Mouse (Mus musculus) ES-Bruce4 (cell line): ENCODE data around the gene Tnfrsf8. TPM values are rescaled to one million over a fixed set of nuclear protein-coding genes. Genes with fewer than 3 reads are reported as not detected.

Experiments used
- H3K27ac ChIP-seq: 2 replicates; pipeline ENCODE4 v1.5.1; 2012; ENCODE audit warnings: low read length, inconsistent platforms; ENCODE audit not compliant: insufficient read depth
- H3K27me3 ChIP-seq: 2 replicates; pipeline ENCODE4 v1.6.1; 2012; ENCODE audit warnings: mild to moderate bottlenecking, low read length, inconsistent platforms; ENCODE audit not compliant: control insufficient read depth, poor library complexity, insufficient read depth, severe bottlenecking
- H3K36me3 ChIP-seq: 2 replicates; pipeline ENCODE4 v1.6.1; 2012; ENCODE audit warnings: inconsistent platforms, mild to moderate bottlenecking, low read length, moderate library complexity; ENCODE audit not compliant: control insufficient read depth, poor library complexity, insufficient read depth, severe bottlenecking
- H3K4me1 ChIP-seq: one replicate; pipeline ENCODE4 v1.8.1; 2011; ENCODE audit warnings: low read length; ENCODE audit not compliant: control insufficient read depth, insufficient read depth
- H3K4me3 ChIP-seq: 2 replicates; pipeline ENCODE4 v1.5.1; 2011; ENCODE audit warnings: low read depth, mild to moderate bottlenecking, low read length
- H3K9ac ChIP-seq: 2 replicates; pipeline ENCODE4 v1.6.1; 2012; ENCODE audit warnings: low read depth, mild to moderate bottlenecking, inconsistent platforms; ENCODE audit not compliant: poor library complexity, severe bottlenecking
- H3K9me3 ChIP-seq: replicated peaks from 2 replicates; pipeline ENCODE4 v1.6.1; 2012; ENCODE audit warnings: mild to moderate bottlenecking, low read length, inconsistent platforms; ENCODE audit not compliant: control insufficient read depth, poor library complexity, insufficient read depth, severe bottlenecking
- CTCF ChIP-seq: IDR thresholded peaks from one replicate; pipeline ENCODE4 v1.8.1; 2011; ENCODE audit warnings: low read depth, low read length
- EP300 ChIP-seq: IDR thresholded peaks from 2 replicates; pipeline ENCODE4 v1.6.1; 2011; ENCODE audit warnings: low read depth, low read length; ENCODE audit not compliant: insufficient read depth
- POLR2A ChIP-seq: IDR thresholded peaks from one replicate; pipeline ENCODE4 v1.8.1; 2011; ENCODE audit warnings: low read length; ENCODE audit not compliant: insufficient read depth
- polyA plus RNA-seq: library from polyadenylated mRNA; stranded (reverse); fragments of >200 nt; gene quantifications from 2 replicates; pipeline ENCODE4 v1.2.4, GENCODE M21; 2011; ENCODE audit warnings: low read depth; ENCODE audit not compliant: missing spikeins, insufficient read depth, insufficient read length

Gene Tnfrsf8
- polyA plus RNA-seq, 1 experiment = 0.46 TPM

DNA sequence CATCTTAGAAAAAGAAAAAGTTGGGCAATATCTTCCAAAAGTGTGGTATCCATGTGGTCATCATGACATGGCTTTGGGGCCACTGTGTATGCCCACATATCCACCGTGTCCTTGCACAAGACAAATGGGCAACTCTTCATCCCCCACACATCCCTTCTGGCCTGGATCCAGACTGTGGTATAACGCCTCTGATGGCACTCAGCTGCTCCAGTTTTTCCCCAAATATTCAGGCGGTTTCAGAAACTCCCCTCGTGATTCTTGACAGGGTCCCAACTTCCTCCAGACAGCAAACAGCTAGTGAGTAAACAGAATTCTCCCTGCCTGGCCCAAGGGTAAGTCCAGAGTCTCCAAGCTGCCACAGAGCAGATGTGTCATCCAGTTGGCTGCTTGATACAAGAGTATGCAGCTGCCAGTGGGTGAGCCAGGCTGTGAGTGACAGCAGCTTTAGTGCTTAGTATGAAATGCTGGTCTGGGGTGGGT, 47.3 kb downstream of the Tnfrsf8 start:
- no peaks in the 10 kb centered on the region for H3K36me3 ChIP-seq
- H3K27me3 ChIP-seq = no peaks in the 10 kb centered on the region
- no peaks in the 10 kb centered on the region for H3K9me3 ChIP-seq
- TF ChIP-seq POLR2A = no peak
- TF ChIP-seq EP300 = no peak
- TF ChIP-seq CTCF = no peak
- no peak overlapping the region for H3K9ac ChIP-seq
- H3K27ac ChIP-seq = no peak overlapping the region
- H3K4me3 ChIP-seq = no peak overlapping the region
- H3K4me1 ChIP-seq = peaks cover 6% of the 10 kb centered on the region

- no peak for TF ChIP-seq EP300
- TF ChIP-seq CTCF = no peak
- no peaks in the 10 kb centered on the region for H3K27me3 ChIP-seq
- H3K27ac ChIP-seq = no peak overlapping the region
- H3K4me1 ChIP-seq = peaks cover 2% of the 10 kb centered on the region
- H3K9me3 ChIP-seq = no peaks in the 10 kb centered on the region
- no peaks in the 10 kb centered on the region for H3K36me3 ChIP-seq
- no peak overlapping the region for H3K9ac ChIP-seq
- H3K4me3 ChIP-seq = no peak overlapping the region
Observed at GRCm38 (mm10) chr4:145266505-145266904, 48.5 kb downstream of the Tnfrsf8 start.

DNA sequence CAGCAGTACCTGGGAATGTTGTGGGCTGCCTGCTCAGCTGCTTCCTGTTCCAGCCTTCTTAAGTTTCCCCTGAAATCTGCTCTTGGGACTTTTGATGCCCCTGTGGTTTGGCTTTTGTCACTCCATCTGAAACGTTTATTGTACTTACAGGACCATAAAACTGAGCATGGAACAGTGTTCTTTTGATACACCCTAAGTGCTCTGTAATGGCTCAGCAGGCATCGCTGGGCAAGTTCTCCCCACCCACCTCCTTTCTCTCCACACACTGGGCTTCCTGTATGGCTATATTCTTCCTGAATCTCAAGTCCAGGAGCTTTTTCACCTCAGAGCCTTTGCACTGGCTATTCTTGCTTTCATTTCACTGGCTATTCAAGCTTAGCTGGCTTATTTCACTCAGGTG, 50.2 kb downstream of the Tnfrsf8 start:
- Histone ChIP-seq H3K27ac (no peak overlapping the region), H3K4me3 (no peak overlapping the region), H3K9me3 (no peaks in the 10 kb centered on the region), H3K36me3 (no peaks in the 10 kb centered on the region), H3K27me3 (no peaks in the 10 kb centered on the region), H3K4me1 (peaks cover 5% of the 10 kb centered on the region), H3K9ac (no peak overlapping the region)
- TF ChIP-seq POLR2A (no peak), EP300 (no peak), CTCF (no peak)

DNA sequence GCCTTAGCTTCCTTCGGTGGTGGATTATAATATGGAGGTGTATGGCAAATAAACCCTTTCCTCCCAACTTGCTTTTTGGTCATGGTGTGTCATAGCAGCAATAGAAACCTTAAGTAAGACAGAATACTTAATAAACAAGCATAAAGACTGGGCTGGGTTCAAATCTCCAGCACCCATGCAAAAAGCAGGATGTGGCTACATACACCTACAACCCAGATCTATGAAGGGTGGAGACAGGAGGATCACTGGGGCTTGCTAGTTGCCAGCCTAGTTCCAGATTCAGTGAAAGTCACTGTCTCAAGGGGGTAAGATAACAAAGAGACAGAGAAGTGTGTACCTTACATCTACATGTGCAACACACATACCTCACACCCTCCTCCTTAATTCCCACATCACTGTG, 51.4 kb downstream of the Tnfrsf8 start:
- Histone ChIP-seq H3K27ac (no peak overlapping the region), H3K4me1 (peaks cover 5% of the 10 kb centered on the region), H3K36me3 (no peaks in the 10 kb centered on the region), H3K9me3 (no peaks in the 10 kb centered on the region), H3K27me3 (no peaks in the 10 kb centered on the region), H3K4me3 (no peak overlapping the region), H3K9ac (no peak overlapping the region)
- TF ChIP-seq EP300 (no peak), POLR2A (no peak), CTCF (no peak)

DNA sequence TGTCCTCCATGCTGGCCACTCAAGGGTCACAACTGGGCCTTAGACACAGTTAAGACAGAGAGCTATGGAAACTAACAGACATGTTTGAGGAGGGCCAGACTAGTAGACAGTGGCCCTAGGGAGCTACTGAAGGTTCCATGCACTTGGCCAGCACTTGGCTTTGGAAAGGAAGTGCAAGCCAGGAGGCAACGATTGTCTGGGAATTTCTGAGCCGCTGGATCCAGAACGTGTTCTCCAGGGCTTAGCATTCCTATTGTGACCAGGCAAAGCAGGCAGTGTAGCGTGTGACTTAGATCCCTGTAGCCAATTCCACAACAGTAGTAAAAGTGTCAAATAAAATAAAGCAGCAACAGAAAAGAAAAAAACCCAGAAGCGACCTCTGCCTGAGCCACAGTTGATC, 54.2 kb downstream of the Tnfrsf8 start:
- Histone ChIP-seq H3K27me3 (no peaks in the 10 kb centered on the region), H3K9me3 (no peaks in the 10 kb centered on the region), H3K27ac (no peak overlapping the region), H3K36me3 (no peaks in the 10 kb centered on the region), H3K9ac (no peak overlapping the region), H3K4me3 (no peak overlapping the region), H3K4me1 (peaks cover 3% of the 10 kb centered on the region)
- no peak for TF ChIP-seq CTCF
- TF ChIP-seq EP300 = no peak
- no peak for TF ChIP-seq POLR2A

GRCm38 (mm10) chr4:145257751-145258434, 57.1 kb downstream of the Tnfrsf8 start:
- TF ChIP-seq CTCF (no peak), EP300 (no peak), POLR2A (no peak)
- Histone ChIP-seq H3K36me3 (no peaks in the 10 kb centered on the region), H3K27me3 (no peaks in the 10 kb centered on the region), H3K27ac (no peak overlapping the region), H3K9ac (no peak overlapping the region), H3K4me3 (no peak overlapping the region), H3K9me3 (no peaks in the 10 kb centered on the region), H3K4me1 (peaks cover 4% of the 10 kb centered on the region)
